In genomic region chr10:41867956-41868355, GRCm38 (mm10) we compare ENCODE assay signal across 24 mouse cellular contexts. TPM values are rescaled to one million over a fixed set of nuclear protein-coding genes. Genes with fewer than 3 reads are reported as not detected.
A peak's percentile ranks its signal among the peaks of the same experiment; 100 is the strongest.
DNase-seq lines count a peak whose midpoint lies in the region; ATAC-seq and TF ChIP-seq lines count a peak whose summit lies in the region.
"Had no signal": no experiment of that assay in that cellular context is flagged by ENCODE, and none has a peak within 500 bp of the region (broad histone marks: within the 10 kb centered on the region; RNA-seq: fewer than 3 reads in every experiment).

No protein-coding gene starts in this region.

- H3K9me3 ChIP-seq in forebrain, embryonic 10.5 days = no peaks in the 10 kb centered on the region
- no peaks in the 10 kb centered on the region for H3K9me3 ChIP-seq in forebrain, embryonic 16.5 days (ENCODE audit: control insufficient read depth, low read length)
- no peaks in the 10 kb centered on the region for H3K9me3 ChIP-seq in megakaryocyte, embryonic 14.5 days
- H3K9me3 ChIP-seq: forebrain, embryonic 12.5 days; G1E; heart, embryonic 15.5 days; limb, embryonic 12.5 days; liver, embryonic 12.5 days; midbrain, embryonic 12.5 days had no signal

- H3K36me3 ChIP-seq in forebrain, embryonic 10.5 days (replicated peaks) = no peaks in the 10 kb centered on the region
- no peaks in the 10 kb centered on the region for H3K36me3 ChIP-seq in forebrain, embryonic 16.5 days (ENCODE audit: control insufficient read depth, insufficient read depth)
- H3K36me3 ChIP-seq in testis, adult 2 months (ENCODE audit: control insufficient read depth, insufficient read depth, low read length) = no peaks in the 10 kb centered on the region
- peaks cover 5% of the 10 kb centered on the region for H3K36me3 ChIP-seq in megakaryocyte, embryonic 14.5 days (replicated peaks; ENCODE audit: low read length)
- H3K36me3 ChIP-seq: forebrain, embryonic 12.5 days; heart, embryonic 15.5 days; limb, embryonic 12.5 days; liver, embryonic 12.5 days; midbrain, embryonic 12.5 days had no signal

- no peak overlapping the region for H3K4me2 ChIP-seq in forebrain, embryonic 16.5 days (ENCODE audit: low read length)
- H3K4me2 ChIP-seq: forebrain, embryonic 12.5 days; heart, embryonic 15.5 days; limb, embryonic 12.5 days; liver, embryonic 12.5 days; midbrain, embryonic 12.5 days had no signal

- peaks cover 20% of the 10 kb centered on the region for H3K4me1 ChIP-seq in forebrain, embryonic 10.5 days
- H3K4me1 ChIP-seq in forebrain, embryonic 16.5 days (replicated peaks; ENCODE audit: control insufficient read depth, insufficient read depth, low read length) = peaks cover 6% of the 10 kb centered on the region; the same call in 1 of the 2 replicates
- H3K4me1 ChIP-seq in testis, adult 2 months (ENCODE audit: control insufficient read depth, insufficient read depth, low read length) = no peaks in the 10 kb centered on the region
- H3K4me1 ChIP-seq in megakaryocyte, embryonic 14.5 days = peaks cover 68% of the 10 kb centered on the region

- WGBS in forebrain, embryonic 10.5 days = 85% methylated on average over 5 of the region's 5 CpGs
- WGBS in forebrain, embryonic 16.5 days = 70% methylated on average over 5 of the region's 5 CpGs

- no peak for ATAC-seq in forebrain, embryonic 16.5 days
- ATAC-seq: activated CD4-positive, CD25-positive, alpha-beta regulatory T cell, adult 4 months; liver, embryonic 12.5 days had no signal

- H3K27me3 ChIP-seq in forebrain, embryonic 10.5 days (ENCODE audit: poor library complexity, severe bottlenecking) = no peaks in the 10 kb centered on the region
- no peaks in the 10 kb centered on the region for H3K27me3 ChIP-seq in forebrain, embryonic 16.5 days (replicated peaks; ENCODE audit: control insufficient read depth, insufficient read depth, low read length)
- H3K27me3 ChIP-seq in testis, adult 2 months (ENCODE audit: control insufficient read depth, insufficient read depth, low read length) = no peaks in the 10 kb centered on the region
- H3K27me3 ChIP-seq in megakaryocyte, embryonic 14.5 days (replicated peaks) = no peaks in the 10 kb centered on the region
- H3K27me3 ChIP-seq: forebrain, embryonic 12.5 days; heart, embryonic 15.5 days; limb, embryonic 12.5 days; liver, embryonic 12.5 days; midbrain, embryonic 12.5 days had no signal

- no peak for TF ChIP-seq CTCF in testis, adult 2 months (IDR thresholded peaks at IDR 0.05; ENCODE audit: control insufficient read depth, insufficient read depth, insufficient replicate concordance, low read depth, low read length)

- peak; percentile 11 for DNase-seq in forebrain, embryonic 10.5 days (ENCODE audit: extremely low spot score, low spot score)
- no peak for DNase-seq in testis, postnatal 10 days (ENCODE audit: low spot score)
- no peak for DNase-seq in layer of hippocampus, postnatal 25 days (ENCODE audit: extremely low spot score in 1 of 2, low spot score in 1 of 2)
- no peak for DNase-seq in kidney, postnatal 10 days
- DNase-seq in kidney, postnatal 4 days = no peak
- DNase-seq: adrenal gland, postnatal 25 days; cerebellum, adult 2 months; cerebellum, postnatal 36 days; heart, adult 2 months; kidney, adult 9 months; lung, adult 2 months; lung, postnatal 36 days; right cerebral cortex, adult 18-20 months; thymus, adult 2 months had no signal

- H3K4me3 ChIP-seq in forebrain, embryonic 10.5 days = no peak overlapping the region
- no peak overlapping the region for H3K4me3 ChIP-seq in forebrain, embryonic 16.5 days (replicated peaks; ENCODE audit: low read length)
- H3K4me3 ChIP-seq in testis, adult 2 months (ENCODE audit: control insufficient read depth, low read depth, low read length) = peak overlapping the region; percentile 47
- H3K4me3 ChIP-seq in megakaryocyte, embryonic 14.5 days (replicated peaks) = peak overlapping the region; percentile 18
- H3K4me3 ChIP-seq: forebrain, embryonic 12.5 days; heart, adult 2 months; heart, embryonic 15.5 days; limb, embryonic 12.5 days; liver, embryonic 12.5 days; midbrain, embryonic 12.5 days had no signal

- TF ChIP-seq POLR2A in testis, adult 2 months (IDR thresholded peaks at IDR 0.05; ENCODE audit: control insufficient read depth, low read depth, low read length) = no peak

- H3K9ac ChIP-seq in forebrain, embryonic 16.5 days (replicated peaks; ENCODE audit: low read depth, low read length) = no peak overlapping the region
- H3K9ac ChIP-seq: forebrain, embryonic 12.5 days; heart, embryonic 15.5 days; limb, embryonic 12.5 days; liver, embryonic 12.5 days; midbrain, embryonic 12.5 days had no signal

- H3K27ac ChIP-seq in forebrain, embryonic 10.5 days = no peak overlapping the region
- H3K27ac ChIP-seq in forebrain, embryonic 16.5 days (ENCODE audit: low read length) = no peak overlapping the region
- H3K27ac ChIP-seq in testis, adult 2 months (ENCODE audit: control insufficient read depth, insufficient read depth, low read depth, low read length) = no peak overlapping the region
- H3K27ac ChIP-seq: forebrain, embryonic 12.5 days; heart, adult 2 months; heart, embryonic 15.5 days; limb, embryonic 12.5 days; liver, embryonic 12.5 days; midbrain, embryonic 12.5 days had no signal

RNA-seq across cellular contexts. Expression of gene Sesn1, which starts 58.2 kb away (rescaled TPM):
- 16.0 and 18.4 TPM in 2 replicates for polyA plus RNA-seq in forebrain, embryonic 10.5 days (2016; fragmentation: Nextera tagmentation; extraction: Ambion mirVana)
- polyA plus RNA-seq in forebrain, embryonic 16.5 days (2015; fragmentation: Nextera tagmentation; extraction: Ambion mirVana) = 49.6 and 61.2 TPM in 2 replicates
- 9.9 and 12.7 TPM in 2 replicates for polyA plus RNA-seq in testis, adult 2 months (2012; rRNA removed)
- polyA plus RNA-seq in megakaryocyte, embryonic 14.5 days (2012; ENCODE audit: insufficient read depth, low replicate concordance) = 0.86 and 4.5 TPM in 2 replicates
- 10 to 100 TPM; 45.4 to 51.1 TPM for total RNA-seq in layer of hippocampus, postnatal 25 days (2021)

RNA-seq across cellular contexts. Expression of gene Cep57l1, which starts 58.3 kb away (rescaled TPM):
- 26.4 and 27.2 TPM in 2 replicates for polyA plus RNA-seq in forebrain, embryonic 10.5 days (2016; fragmentation: Nextera tagmentation; extraction: Ambion mirVana)
- polyA plus RNA-seq in forebrain, embryonic 16.5 days (2015; fragmentation: Nextera tagmentation; extraction: Ambion mirVana) = 19.5 and 21.3 TPM in 2 replicates
- polyA plus RNA-seq in testis, adult 2 months (2012; rRNA removed) = 15.0 and 18.9 TPM in 2 replicates
- 1.3 TPM in 1 of 2 replicates, not detected in the other for polyA plus RNA-seq in megakaryocyte, embryonic 14.5 days (2012; ENCODE audit: insufficient read depth, low replicate concordance)
- total RNA-seq in layer of hippocampus, postnatal 25 days (2021) = 1 to 10 TPM; 5.1 to 8.4 TPM

Comparison
In these comparisons a context has a peak if more than half of its experiments do, and no peak if none do; other contexts are left out.
1. H3K4me3 ChIP-seq: peak in testis, adult 2 months (single experiment) and megakaryocyte, embryonic 14.5 days (single experiment); none in forebrain, embryonic 10.5 days (single experiment) and forebrain, embryonic 16.5 days (single experiment).